Mouse (Mus musculus) frontal cortex, postnatal 25 days (tissue): ENCODE measurements around the gene Gm20816.
"Not testable (repeated sequence)": the region's sequence is repeated elsewhere in the genome, so short reads cannot be mapped to it uniquely, and the experiment has no call there.

Experiments used
- DNase-seq, 2 experiments: peaks; one replicate each; pipeline ENCODE4 v3.0.0; 2022; ENCODE audit warnings: low spot score in 2 of 2

The Gm20816 gene

GRCm38 (mm10) chrY:68537655-68538054, at the start of gene Gm20816:
Gm20816 (plus strand) TSS chrY:68537955.
- DNase-seq = not testable (repeated sequence)
